Mouse (Mus musculus): Measurements from ENCODE around the gene Jph3. TPM values are rescaled to one million over a fixed set of nuclear protein-coding genes. Genes with fewer than 3 reads are reported as not detected.

Jph3 gene
- polyA plus RNA-seq, 1 experiment, result not detected

GRCm38 (mm10) chr8:121708406-121708805 lies 21.0 kb upstream of the Jph3 start:
- Histone ChIP-seq H3K4me1 (ENCODE audit: control insufficient read depth, insufficient read depth, insufficient read length, low read length) (no peaks in the 10 kb centered on the region), H3K27ac (replicated peaks; ENCODE audit: low read depth, low read length) (no peak overlapping the region), H3K4me3 (ENCODE audit: insufficient read depth, low read depth, low read length) (no peak overlapping the region)

DNA sequence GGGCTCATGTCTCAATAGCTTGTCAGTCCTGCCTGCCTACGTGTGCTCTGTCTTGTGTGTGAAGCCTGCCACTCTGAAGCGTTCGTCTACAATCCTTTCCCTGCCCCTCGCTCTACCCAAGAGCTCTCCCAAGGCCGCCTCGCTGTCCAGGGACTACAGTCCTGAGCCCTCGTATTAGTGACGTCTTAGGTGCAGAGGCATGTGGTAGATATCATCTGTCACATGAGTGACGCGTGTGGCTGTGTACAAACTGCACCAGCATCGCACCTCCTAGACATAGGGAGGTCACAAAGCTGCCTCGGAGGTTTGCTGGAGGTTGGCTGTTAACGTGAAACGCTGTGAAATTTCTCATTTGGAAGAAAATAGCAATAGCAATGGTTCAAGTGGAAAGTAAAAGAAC lies 11.9 kb upstream of the Jph3 start:
- Histone ChIP-seq H3K27ac (replicated peaks; ENCODE audit: low read depth, low read length) (no peak overlapping the region), H3K4me1 (ENCODE audit: control insufficient read depth, insufficient read depth, insufficient read length, low read length) (no peaks in the 10 kb centered on the region), H3K4me3 (ENCODE audit: insufficient read depth, low read depth, low read length) (no peak overlapping the region)

DNA sequence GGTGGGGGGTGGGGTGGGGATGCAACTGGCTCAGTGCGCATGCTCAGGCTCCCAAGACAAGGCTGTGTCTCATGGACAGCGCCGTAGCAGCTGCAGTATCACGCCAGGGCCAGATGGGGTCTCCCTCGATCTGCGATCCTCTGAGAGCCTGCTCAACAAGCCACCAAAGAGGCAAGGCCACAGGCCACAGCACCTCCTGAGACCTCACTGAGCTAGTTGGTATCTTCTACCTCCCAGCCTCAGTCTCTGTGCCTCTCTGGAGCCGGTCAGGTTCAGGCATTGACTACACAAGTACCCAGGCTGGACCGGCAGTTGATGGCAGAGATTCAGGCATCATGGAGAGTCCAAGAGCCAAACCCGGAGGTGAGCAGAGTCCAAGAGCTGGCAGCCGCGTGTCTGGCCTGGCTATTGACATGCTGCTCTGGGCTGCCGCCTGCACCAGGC lies 11.4 kb upstream of the Jph3 start:
- no peak overlapping the region for H3K4me3 ChIP-seq (ENCODE audit: insufficient read depth, low read depth, low read length)
- no peak overlapping the region for H3K27ac ChIP-seq (replicated peaks; ENCODE audit: low read depth, low read length)
- H3K4me1 ChIP-seq (ENCODE audit: control insufficient read depth, insufficient read depth, insufficient read length, low read length), result no peaks in the 10 kb centered on the region

GRCm38 (mm10) chr8:121718925-121719324 lies 10.5 kb upstream of the Jph3 start:
- Histone ChIP-seq H3K27ac (replicated peaks; ENCODE audit: low read depth, low read length) (no peak overlapping the region), H3K4me3 (ENCODE audit: insufficient read depth, low read depth, low read length) (no peak overlapping the region), H3K4me1 (ENCODE audit: control insufficient read depth, insufficient read depth, insufficient read length, low read length) (no peaks in the 10 kb centered on the region)

DNA sequence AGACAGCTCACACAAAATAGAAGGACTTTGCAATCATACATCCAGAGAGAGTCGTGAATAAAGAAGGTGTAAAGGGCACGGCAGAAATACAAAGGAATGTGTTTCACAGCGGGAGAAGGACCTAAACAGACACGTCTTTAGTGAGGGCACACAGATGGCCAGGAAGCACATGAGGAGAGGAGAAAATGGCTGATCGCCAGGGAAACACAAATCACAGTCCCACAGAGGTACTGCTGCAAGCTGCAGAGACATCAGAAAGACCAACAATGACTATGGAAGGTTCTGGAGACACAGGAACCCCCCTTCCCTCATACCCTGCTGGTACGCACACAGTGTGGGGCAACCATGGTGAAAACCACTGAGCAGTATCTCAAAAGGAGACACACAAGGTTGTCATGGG lies 8.4 kb upstream of the Jph3 start:
- H3K4me1 ChIP-seq (ENCODE audit: control insufficient read depth, insufficient read depth, insufficient read length, low read length), result no peaks in the 10 kb centered on the region
- no peak overlapping the region for H3K27ac ChIP-seq (replicated peaks; ENCODE audit: low read depth, low read length)
- H3K4me3 ChIP-seq (ENCODE audit: insufficient read depth, low read depth, low read length), result no peak overlapping the region

DNA sequence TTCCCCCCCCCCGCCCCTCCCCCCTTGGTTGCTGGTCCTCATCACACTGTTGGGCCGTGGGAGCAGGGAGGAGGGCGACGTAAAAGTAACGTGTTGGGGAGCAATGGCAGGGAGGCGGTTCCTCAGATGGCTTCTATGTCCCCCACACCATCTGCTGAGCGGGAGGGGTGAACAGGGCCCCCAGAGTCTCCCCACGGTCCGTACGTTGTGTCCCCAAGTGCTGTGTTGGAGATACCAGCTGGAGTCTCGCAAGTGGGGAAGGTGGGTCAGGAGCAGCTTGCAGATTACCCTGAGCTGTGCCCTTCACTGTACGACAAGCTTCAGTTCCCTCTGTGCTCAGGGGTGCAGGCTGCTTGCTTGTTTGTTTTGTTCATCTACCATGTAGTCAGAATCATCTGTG lies 5.6 kb upstream of the Jph3 start:
- H3K27ac ChIP-seq (replicated peaks; ENCODE audit: low read depth, low read length), result no peak overlapping the region
- no peaks in the 10 kb centered on the region for H3K4me1 ChIP-seq (ENCODE audit: control insufficient read depth, insufficient read depth, insufficient read length, low read length)
- no peak overlapping the region for H3K4me3 ChIP-seq (ENCODE audit: insufficient read depth, low read depth, low read length)

DNA sequence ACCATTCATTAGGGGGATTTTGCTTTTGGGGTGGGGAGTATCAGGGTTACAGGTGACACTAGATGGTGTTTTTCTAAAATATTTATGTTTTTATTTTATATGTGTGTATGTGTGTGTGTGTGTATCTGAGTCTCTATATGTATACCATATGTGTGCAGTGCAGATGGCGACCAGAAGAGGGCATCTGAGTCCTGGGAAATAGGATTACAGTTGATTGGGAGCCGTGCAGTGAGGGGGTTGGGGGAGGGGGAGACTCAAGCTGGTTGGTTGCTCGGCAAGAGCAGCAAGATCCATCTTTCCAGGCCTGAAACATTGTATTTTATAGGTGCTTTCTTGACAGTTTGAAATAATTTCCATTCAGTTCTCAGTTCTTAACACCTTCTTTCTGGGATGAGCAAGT lies 2.3 kb upstream of the Jph3 start:
- H3K27ac ChIP-seq (replicated peaks; ENCODE audit: low read depth, low read length), result no peak overlapping the region
- H3K4me1 ChIP-seq (ENCODE audit: control insufficient read depth, insufficient read depth, insufficient read length, low read length), result no peaks in the 10 kb centered on the region
- no peak overlapping the region for H3K4me3 ChIP-seq (ENCODE audit: insufficient read depth, low read depth, low read length)

DNA sequence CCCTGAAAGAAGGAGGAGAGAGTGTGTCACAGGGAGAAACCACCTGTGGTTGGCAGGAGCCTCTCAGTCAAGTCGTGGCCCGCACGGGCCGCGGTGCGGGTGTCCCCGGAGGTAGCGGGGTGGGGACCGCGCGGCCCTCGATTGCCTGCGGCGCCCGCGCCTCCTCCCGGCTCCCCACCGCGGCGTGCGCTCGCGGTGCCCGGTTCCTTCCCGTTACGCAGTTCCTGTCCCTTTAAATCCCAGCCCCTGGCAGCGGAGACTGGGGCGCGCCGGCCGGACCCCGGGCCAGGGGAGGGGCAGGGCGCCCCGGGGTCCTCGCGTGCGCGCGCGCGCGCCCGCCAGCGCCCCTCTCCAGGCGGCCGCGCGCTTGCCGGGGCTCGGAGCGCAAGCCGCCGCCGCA lies 331 bp downstream of the Jph3 start:
- H3K27ac ChIP-seq (replicated peaks; ENCODE audit: low read depth, low read length), result no peak overlapping the region
- no peaks in the 10 kb centered on the region for H3K4me1 ChIP-seq (ENCODE audit: control insufficient read depth, insufficient read depth, insufficient read length, low read length)
- H3K4me3 ChIP-seq (ENCODE audit: insufficient read depth, low read depth, low read length), result no peak overlapping the region

DNA sequence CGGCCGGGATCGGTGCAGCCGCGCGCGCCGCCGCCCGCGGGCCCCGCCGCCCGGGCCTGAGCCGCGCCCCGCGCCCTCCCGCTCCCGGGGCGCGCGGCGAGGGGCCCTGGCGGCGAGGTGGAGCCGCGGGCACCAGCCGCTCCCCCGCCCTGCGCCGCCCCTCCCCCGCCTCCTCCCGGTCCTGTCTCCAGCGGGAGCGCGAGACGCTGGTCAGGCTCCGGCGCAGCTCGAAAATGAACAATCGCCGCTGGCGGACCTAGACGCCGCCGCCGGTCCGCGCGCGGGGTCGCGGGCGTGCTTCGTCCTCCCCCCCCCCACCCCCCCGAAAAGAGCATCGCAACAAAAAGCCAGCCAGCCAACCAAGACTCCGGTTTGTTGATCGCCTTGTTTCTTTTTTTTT lies 747 bp downstream of the Jph3 start:
- Histone ChIP-seq H3K4me3 (ENCODE audit: insufficient read depth, low read depth, low read length) (no peak overlapping the region), H3K4me1 (ENCODE audit: control insufficient read depth, insufficient read depth, insufficient read length, low read length) (no peaks in the 10 kb centered on the region), H3K27ac (replicated peaks; ENCODE audit: low read depth, low read length) (no peak overlapping the region)

- Histone ChIP-seq H3K4me3 (ENCODE audit: insufficient read depth, low read depth, low read length) (no peak overlapping the region), H3K4me1 (ENCODE audit: control insufficient read depth, insufficient read depth, insufficient read length, low read length) (no peaks in the 10 kb centered on the region), H3K27ac (replicated peaks; ENCODE audit: low read depth, low read length) (no peak overlapping the region)
Observed at GRCm38 (mm10) chr8:121730646-121731045, 1.2 kb downstream of the Jph3 start.

GRCm38 (mm10) chr8:121731060-121731459 lies 1.6 kb downstream of the Jph3 start:
- Histone ChIP-seq H3K4me1 (ENCODE audit: control insufficient read depth, insufficient read depth, insufficient read length, low read length) (no peaks in the 10 kb centered on the region), H3K4me3 (ENCODE audit: insufficient read depth, low read depth, low read length) (no peak overlapping the region)

GRCm38 (mm10) chr8:121731471-121732333 lies 2.3 kb downstream of the Jph3 start:
- Histone ChIP-seq H3K27ac (replicated peaks; ENCODE audit: low read depth, low read length) (no peak overlapping the region), H3K4me3 (ENCODE audit: insufficient read depth, low read depth, low read length) (no peak overlapping the region), H3K4me1 (ENCODE audit: control insufficient read depth, insufficient read depth, insufficient read length, low read length) (no peaks in the 10 kb centered on the region)

More at GRCm38 (mm10) chr8:121731060-121731459, 1.6 kb downstream of the Jph3 start:
- no peak overlapping the region for H3K27ac ChIP-seq (replicated peaks; ENCODE audit: low read depth, low read length)

GRCm38 (mm10) chr8:121732334-121732665 lies 2.9 kb downstream of the Jph3 start:
- H3K4me1 ChIP-seq (ENCODE audit: control insufficient read depth, insufficient read depth, insufficient read length, low read length), result no peaks in the 10 kb centered on the region
- H3K4me3 ChIP-seq (ENCODE audit: insufficient read depth, low read depth, low read length), result no peak overlapping the region
- H3K27ac ChIP-seq (replicated peaks; ENCODE audit: low read depth, low read length), result no peak overlapping the region

DNA sequence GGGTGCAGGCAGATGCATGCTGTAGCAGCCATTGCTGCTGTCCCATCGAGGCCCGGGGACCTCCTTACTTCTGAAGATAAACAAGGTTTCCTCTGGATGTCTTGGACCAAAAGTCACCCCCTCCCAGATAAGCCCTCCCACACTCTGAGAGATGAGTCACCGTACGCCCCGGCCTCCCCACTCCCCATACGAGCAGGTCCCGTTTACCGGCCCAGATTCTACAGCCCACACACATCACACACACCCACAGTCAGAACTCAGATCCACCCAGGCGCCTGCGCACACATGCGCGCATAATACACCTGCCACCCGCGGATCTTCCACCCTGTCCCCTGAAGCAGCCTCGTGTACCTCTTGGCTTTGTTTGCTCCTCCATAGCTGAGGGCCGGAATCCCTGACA lies 4.8 kb downstream of the Jph3 start:
- H3K27ac ChIP-seq (replicated peaks; ENCODE audit: low read depth, low read length), result no peak overlapping the region
- no peak overlapping the region for H3K4me3 ChIP-seq (ENCODE audit: insufficient read depth, low read depth, low read length)
- no peaks in the 10 kb centered on the region for H3K4me1 ChIP-seq (ENCODE audit: control insufficient read depth, insufficient read depth, insufficient read length, low read length)

- no peak overlapping the region for H3K4me3 ChIP-seq (ENCODE audit: insufficient read depth, low read depth, low read length)
- H3K4me1 ChIP-seq (ENCODE audit: control insufficient read depth, insufficient read depth, insufficient read length, low read length), result no peaks in the 10 kb centered on the region
Observed at GRCm38 (mm10) chr8:121736236-121736635, 6.8 kb downstream of the Jph3 start.

DNA sequence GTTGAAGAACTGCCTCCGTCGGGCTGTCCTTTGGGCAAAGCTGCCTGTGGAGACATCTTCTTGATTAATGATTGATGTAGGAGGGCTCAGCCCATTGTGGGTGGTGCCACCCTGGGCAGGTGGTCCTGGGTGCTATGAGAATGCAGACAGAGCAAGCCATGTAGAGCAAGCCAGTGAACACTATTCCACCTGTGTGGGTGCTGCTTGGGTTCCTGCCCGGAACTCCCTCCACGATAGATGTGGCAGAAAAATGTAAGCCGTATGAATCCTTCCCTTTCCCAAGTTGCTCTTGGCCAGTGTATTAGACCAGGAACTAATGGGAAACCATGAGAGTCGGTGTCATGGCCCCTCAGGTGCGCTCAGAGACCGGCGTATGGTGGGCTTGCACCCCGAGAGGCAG lies 11.3 kb downstream of the Jph3 start:
- Histone ChIP-seq H3K27ac (replicated peaks; ENCODE audit: low read depth, low read length) (no peak overlapping the region), H3K4me1 (ENCODE audit: control insufficient read depth, insufficient read depth, insufficient read length, low read length) (no peaks in the 10 kb centered on the region), H3K4me3 (ENCODE audit: insufficient read depth, low read depth, low read length) (no peak overlapping the region)

More at GRCm38 (mm10) chr8:121736236-121736635, 6.8 kb downstream of the Jph3 start:
- no peak overlapping the region for H3K27ac ChIP-seq (replicated peaks; ENCODE audit: low read depth, low read length)
